Mouse (Mus musculus): Measurements from ENCODE around the gene Tex19.2.

DNA sequence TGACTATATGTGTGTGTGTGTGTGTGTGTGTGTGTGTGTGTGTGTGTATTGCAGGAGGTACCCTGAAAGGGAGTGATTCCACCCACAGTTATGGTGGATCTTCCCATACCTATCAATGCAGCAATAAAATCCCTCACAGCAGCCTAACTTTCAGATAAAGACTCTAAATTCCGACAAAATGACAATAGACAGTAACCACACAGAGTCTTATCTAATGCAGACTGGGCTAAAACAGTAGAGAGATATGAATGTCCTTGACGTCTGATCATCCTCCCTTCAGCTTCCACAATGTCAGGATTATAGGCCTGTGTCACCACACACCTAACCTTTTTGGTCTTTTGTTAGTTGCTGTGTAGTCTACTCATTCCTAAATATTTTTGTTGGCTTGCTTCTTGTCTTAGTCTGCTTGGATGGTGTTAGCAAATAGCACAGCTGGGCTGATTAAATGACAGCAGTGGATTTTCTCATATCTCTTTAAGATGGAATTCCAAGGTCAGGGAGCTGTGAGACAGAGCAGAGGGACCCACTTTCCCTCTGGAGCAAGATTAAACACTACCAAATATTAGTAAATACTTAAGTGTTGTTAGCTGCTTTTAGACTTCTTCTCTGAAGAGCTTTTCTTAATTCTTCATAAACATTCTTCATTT, 3.7 kb upstream of the Tex19.2 start:
- TF ChIP-seq POLR2A (IDR thresholded peaks at IDR 0.05; ENCODE audit: insufficient read length, low read depth): no peak
- TF ChIP-seq MAX (IDR thresholded peaks at IDR 0.05; ENCODE audit: low read depth): no peak
- TF ChIP-seq TCF12 (IDR thresholded peaks at IDR 0.05; ENCODE audit: insufficient read depth, poor library complexity, severe bottlenecking): no peak
- no peak for TF ChIP-seq MYOG (IDR thresholded peaks at IDR 0.05; ENCODE audit: control insufficient read depth in 1 of 3, insufficient read depth in 1 of 3, insufficient read length in 2 of 3, low read depth in 2 of 3)
- TF ChIP-seq SRF (IDR thresholded peaks at IDR 0.05; ENCODE audit: control insufficient read depth, insufficient read length, low read depth): no peak
- no peak for TF ChIP-seq E2F4 (IDR thresholded peaks at IDR 0.05; ENCODE audit: insufficient read depth)

All from myocyte (in vitro differentiated cells).